Mouse (Mus musculus) heart, postnatal 25 days (tissue): ENCODE data around the gene Taf1d. TPM values are rescaled to one million over a fixed set of nuclear protein-coding genes. Genes with fewer than 3 reads are reported as not detected.
"Not testable (repeated sequence)": the region's sequence is repeated elsewhere in the genome, so short reads cannot be mapped to it uniquely, and the experiment has no call there.

Experiments
- DNase-seq: peaks from one replicate; pipeline ENCODE4 v3.0.0; 2022; ENCODE audit warnings: low spot score
- intact Hi-C: fragments of 180-260 bp; cut with DNase I; formaldehyde crosslinking; loops from one replicate; pipeline ENCODE4 v1.15.1; 2025
- total RNA-seq, 2 experiments: library from RNA; stranded (reverse); gene quantifications; 2 replicates each; pipeline ENCODE4 v1.2.3; 2021

Taf1d gene
- 10 to 100 TPM; 28.0 to 32.3 TPM for total RNA-seq

DNA sequence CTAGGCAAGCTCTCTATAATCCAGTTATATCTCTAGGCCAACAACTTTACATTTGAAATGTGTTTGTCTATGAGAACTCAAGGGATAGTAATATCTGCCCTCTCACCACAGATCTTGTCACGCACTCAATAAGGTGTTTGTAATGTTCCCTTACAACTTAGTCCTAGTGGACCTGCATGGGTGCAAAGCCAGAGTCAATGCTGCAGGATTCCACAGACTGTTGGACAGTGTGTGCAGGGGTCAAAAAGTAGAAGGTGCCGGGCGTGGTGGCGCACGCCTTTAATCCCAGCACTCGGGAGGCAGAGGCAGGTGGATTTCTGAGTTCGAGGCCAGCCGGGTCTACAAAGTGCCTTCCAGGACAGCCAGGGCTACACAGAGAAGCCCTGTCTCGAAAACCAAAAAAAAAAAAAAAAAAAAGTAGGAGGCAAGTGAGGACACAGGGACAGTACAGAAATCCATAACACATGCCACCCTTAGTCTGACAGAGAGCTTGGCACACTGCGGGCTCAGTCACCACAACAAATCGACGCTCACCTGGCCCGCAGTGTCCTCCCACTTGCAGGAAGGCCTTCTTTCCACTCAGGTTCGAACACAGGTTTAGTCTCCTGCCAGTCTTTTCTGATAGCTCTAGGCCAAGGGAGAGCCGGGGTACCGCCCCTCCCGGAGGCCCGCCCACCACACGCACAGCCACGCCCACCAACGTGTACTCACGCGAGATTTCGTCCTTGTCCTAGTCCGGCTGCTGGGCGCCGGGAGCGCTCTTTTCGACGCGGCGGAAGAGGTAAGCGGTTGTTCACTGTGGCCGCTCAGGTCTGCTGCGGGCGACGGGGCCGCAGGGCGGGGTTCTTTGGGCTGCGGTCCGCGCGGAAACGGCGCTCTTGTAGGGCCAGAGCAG, at the start of gene Taf1d:
TSS of gene Taf1d (plus strand) at position 712 of the 895 bp plus-strand sequence.
- peak; percentile 95 for DNase-seq
- intact Hi-C loops = loop anchor here (5.0 kb wide), 1 partner anchor 33 kb away; no protein-coding TSS in a partner anchor

DNA sequence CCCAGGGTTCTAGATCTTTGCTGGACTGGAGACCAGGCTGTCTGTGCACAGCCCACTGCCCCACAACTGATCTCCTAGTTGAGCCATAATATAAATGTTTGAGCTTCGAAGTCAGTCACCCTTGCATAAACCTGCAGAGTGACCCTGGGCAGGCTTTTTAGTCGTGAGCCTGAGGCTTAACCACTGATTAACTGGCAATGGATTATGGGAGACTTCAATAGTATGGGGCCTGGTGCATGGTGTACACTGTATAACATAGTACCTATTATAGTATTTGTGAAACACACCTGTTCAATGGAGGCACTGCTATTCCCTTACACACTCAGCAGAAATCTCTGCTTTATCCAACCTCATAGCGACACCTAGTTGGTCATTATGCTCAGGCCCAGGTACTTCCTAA, 49.8 kb upstream of the Taf1d start:
- no peak for DNase-seq
- intact Hi-C loops = no loop called here

GRCm38 (mm10) chr9:15261980-15262379, 44.0 kb upstream of the Taf1d start:
- intact Hi-C loops = no loop called here
- no peak for DNase-seq

GRCm38 (mm10) chr9:15263487-15263886, 42.5 kb upstream of the Taf1d start:
- intact Hi-C loops = no loop called here
- no peak for DNase-seq

DNA sequence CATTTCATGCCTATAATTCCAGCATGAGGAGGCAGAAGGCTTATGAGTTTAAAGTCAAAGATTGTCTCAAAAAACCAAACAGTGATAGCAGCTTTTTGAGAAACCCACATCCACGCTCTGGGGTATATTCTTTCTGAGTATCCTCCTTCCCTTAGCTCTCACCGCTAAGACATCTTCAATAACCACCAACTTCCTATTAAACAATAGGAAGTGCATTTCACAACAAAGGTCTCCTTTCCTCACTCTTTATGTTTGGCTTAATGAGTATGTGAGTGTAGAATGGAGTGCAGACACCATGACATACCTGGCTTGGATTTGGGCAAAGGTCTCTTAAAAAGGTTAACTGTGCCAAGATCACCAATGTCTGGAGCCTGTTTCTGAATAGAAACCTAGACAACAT, 32.0 kb upstream of the Taf1d start:
- intact Hi-C loops = loop anchor here (5.0 to 10.0 kb wide), 2 partner anchors 33 to 769 kb away; partner anchors contain the start of genes 4931406C07Rik, Cwc15, Kdm4d and Taf1d

DNA sequence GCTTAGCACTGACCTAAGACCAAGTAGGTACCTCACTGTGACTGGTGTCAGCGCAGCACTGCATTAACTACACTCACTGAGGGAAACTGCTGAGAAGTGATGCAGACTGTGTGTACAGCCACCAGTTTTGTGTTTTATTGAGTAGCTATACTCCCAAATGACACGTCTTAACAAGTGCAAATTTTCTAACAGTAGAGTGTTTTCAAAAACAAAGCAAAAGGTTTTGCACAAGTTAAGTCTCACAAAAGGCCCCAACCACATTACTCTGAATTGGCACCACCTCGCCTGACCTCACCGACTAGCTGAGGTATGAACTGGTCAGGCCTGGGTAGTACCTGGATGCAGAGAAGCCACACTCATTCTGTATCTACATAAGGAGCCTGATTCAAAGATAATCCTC, 29.2 kb upstream of the Taf1d start:
- no peak for DNase-seq
- intact Hi-C loops = loop anchor here (10.0 kb wide), 1 partner anchor 772 kb away; the partner anchor contains the start of genes Cwc15 and Kdm4d

More for the DNA sequence above, 32.0 kb upstream of the Taf1d start:
- DNase-seq = no peak

DNA sequence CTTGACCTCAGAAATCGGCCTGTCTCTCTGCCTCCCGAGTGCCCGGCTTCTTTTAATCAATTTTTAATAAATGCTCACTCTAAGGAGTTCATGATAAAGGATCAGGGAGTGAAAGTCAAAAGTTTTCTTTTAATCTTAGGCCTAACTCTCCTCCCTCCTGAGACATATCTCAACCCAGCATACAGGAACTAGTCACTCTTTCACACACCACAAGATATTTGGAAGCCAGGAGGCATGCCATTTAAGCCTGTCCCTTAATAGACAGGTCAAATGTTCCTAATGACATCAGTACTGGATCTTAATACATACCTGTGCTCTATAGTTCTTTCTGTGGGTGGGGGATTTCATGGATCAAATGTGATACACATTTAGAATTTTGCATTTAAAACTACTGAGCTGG, 27.7 kb upstream of the Taf1d start:
- DNase-seq = no peak
- intact Hi-C loops = loop anchor here (10.0 kb wide), 1 partner anchor 774 kb away; the partner anchor contains the start of genes Cwc15 and Kdm4d

DNA sequence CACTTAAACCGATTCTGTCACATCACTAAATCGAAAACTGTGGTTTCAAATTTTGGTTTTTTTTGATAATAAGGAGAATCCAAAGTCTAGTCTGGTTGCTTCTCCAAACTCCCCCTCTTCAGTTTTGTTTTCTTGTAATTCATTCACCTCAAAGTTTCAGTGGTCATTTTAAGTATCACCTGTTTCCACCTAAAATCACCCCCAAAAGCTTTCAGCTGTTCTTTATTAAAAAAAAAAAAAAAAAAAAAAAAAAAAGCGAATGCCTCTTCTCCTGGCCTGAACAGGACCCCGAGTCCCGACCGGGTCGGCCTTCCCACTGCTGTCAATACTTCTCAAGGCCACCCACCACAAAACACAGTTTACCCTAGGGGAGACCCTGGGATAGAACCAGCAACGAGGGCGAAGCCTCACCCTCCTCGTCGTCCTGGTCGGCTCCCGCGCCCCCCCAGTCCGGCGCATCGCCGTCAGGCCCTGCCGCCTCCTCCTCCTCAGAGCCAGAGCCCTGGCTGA, 26.8 kb upstream of the Taf1d start:
- intact Hi-C loops = loop anchor here (10.0 kb wide), 1 partner anchor 774 kb away; the partner anchor contains the start of genes Cwc15 and Kdm4d
- no peak for DNase-seq

DNA sequence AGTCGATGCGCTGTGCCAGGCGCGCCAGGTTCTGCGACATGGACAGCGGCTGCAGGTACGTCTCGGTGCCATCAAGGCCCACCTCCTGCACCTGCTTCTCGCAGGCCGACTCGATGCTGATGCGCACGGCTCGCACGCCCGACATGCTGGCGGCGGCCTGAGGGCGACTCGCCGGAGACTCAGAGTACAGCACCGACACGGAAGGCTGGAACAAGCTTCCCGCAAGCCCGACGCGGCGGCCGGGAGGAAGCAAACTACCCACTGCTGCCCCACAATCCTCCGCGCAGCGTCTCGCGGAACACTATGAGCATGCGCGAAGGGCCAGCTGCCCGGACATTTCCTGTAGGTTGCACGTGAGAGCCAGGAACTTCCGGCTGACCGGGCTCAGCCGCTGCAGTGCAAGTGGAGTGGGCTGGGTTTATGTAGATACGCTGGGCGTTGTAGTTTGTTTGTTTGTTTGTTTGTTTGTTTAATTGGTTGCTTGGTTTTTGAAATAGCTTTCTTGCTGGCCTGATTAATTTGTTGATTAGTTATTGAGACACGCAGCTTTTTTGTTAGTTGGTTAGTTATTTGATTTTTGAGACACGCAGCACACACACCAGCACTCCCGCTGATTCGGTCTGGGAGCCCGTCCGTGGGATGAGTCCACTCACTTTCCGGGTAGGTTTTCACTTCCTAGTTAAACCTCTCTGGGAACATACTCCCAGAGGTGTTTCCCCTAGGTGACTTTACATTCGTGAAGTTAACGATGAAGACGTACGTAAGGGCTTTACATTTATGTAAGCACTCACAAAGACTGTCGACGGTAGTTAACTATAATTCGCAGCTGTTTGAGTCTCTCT, 26.1 kb upstream of the Taf1d start, which contains the start of gene Med17:
TSS of gene Med17 (minus strand) at position 283 of the 842 bp plus-strand sequence.
- peak; percentile 86 for DNase-seq
- intact Hi-C loops = loop anchor here (2.0 to 10.0 kb wide), 2 partner anchors 29 to 775 kb away; partner anchors contain the start of genes Cwc15 and Kdm4d

GRCm38 (mm10) chr9:15280491-15280879, 25.5 kb upstream of the Taf1d start:
- intact Hi-C loops = loop anchor here (2.0 kb wide), 1 partner anchor 28 kb away; no protein-coding TSS in a partner anchor
- DNase-seq = no peak

DNA sequence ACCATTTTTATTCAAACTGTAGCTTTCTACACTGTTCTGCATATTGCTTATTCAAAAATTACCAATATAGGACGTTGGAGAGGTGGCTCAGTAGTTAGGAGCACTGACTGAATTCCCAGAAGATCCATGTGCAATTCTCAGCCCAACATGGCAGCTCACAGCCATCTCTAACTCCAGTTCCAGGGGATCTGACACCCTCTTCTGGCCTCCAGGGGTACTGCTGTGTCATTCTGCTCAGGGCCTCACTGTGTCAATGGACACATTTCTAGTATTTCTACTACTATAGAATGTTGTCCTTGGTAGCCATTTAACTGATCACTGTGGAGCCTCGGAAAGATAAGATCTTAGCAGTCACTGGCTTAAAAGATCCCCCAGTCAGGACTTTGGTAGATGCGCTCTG, 20.6 kb upstream of the Taf1d start:
- no peak for DNase-seq
- intact Hi-C loops = no loop called here

- intact Hi-C loops = no loop called here
- no peak for DNase-seq
Observed at GRCm38 (mm10) chr9:15287846-15288245, 18.2 kb upstream of the Taf1d start.

- DNase-seq = no peak
- intact Hi-C loops = no loop called here
Observed at GRCm38 (mm10) chr9:15288402-15288801, 17.6 kb upstream of the Taf1d start.

DNA sequence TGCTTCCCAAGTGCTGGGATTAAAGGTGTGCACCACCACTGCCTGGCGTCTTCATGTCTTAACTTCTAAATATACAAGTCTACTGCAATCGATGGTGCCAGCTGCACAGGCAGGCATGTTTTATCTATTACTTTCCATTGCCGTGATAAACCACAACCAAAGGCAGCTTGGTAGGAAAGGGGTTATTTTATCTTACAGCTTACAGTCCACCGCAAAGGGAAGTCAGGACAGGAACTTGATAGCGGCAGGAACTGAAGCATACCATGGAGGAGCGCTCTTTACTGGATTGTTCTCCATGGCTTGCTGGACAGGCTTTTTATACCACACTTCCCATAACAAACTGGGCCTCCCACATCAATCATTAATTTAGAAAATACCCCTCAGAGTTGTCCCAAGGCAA, 16.8 kb upstream of the Taf1d start:
- intact Hi-C loops = no loop called here
- no peak for DNase-seq

DNA sequence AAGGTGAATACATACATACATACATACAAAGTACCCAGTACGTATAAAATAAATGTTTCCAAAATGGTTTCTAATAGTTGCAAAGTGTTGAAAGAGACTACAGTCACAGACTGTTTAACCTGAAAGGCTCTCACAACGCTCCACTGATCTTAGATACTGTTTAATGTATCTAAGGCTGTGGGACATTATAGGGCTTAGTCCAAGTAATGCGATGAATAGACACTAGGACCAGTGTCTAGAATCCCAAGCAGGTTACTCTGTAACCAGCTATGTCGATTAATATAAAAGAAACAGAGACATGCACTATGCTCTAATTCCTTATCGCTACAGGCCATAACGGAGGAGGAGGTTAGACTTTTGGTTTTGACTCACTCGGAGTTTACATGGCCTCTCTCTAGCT, 8.9 kb upstream of the Taf1d start:
- DNase-seq = no peak
- intact Hi-C loops = no loop called here

DNA sequence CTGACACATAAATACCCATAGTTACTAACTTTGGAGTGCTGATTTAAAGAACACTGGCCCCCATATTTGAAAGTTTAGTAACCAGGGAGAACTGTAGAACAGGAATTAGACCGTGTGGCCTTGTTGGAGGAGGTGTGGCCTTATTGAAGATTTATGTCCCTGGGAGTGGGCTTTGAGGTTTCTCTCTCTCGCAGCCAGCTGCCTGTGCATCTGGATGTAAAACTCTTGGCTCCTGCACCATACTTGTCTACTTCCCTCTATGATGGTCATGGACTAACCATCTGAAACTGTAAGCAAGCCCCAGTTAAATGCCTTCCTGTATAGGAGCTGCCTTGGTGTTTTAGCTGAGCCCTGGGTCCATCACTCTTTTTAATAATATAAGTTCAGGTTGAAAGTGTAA, 7.6 kb upstream of the Taf1d start:
- DNase-seq = no peak
- intact Hi-C loops = no loop called here

DNA sequence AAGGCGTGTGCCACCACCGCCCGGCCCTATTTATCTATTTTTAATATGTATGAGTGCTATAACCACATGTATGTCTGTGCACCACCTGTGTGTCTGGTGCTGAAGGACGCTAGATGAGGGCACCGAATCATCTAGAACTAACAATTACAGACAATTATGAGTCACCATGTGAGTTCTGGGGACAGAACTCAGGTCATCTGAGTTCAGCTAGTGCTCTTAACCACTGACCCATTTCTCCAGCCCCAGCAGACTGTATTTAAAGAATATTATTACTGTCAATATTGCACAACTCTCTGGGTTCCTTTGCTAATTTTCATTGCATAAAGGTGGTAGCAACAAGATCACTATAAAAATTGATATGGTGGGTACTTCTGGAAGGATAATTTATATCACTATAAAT, 6.0 kb upstream of the Taf1d start:
- intact Hi-C loops = no loop called here
- no peak for DNase-seq

- peak; percentile 14 for DNase-seq
- intact Hi-C loops = no loop called here
Observed at GRCm38 (mm10) chr9:15301399-15301798, 4.6 kb upstream of the Taf1d start.

- intact Hi-C loops, DNase-seq: not testable (repeated sequence)
Observed at GRCm38 (mm10) chr9:15302006-15302405, 4.0 kb upstream of the Taf1d start.

DNA sequence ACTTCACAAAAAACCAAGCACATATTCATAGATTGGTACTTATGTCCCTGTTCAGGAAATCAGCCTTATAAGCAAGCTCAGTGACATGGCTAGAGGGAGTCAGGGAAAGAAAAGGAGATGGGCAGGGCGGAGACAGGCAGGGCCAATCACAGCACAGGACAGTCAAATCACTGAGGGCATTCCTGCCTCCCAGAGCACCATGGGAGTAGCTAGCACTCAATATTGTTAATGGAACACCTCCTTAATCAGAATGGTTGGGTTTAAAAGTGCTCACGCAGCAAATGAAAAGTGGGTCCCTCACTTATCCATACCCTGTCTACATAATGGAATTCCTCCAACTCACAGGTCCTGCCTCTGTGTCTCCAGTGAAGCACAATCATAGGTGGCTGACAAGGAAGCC, 3.1 kb upstream of the Taf1d start:
- intact Hi-C loops = no loop called here
- DNase-seq = no peak
